Mouse (Mus musculus): ENCODE measurements around the gene Arfgap2.

Arfgap2 gene

GRCm38 (mm10) chr2:91259493-91259892 lies 5.3 kb upstream of the Arfgap2 start:
- in situ Hi-C loops (cut with MboI, MseI) = no loop called here

GRCm38 (mm10) chr2:91263692-91264660 lies 798 bp upstream of the Arfgap2 start:
- in situ Hi-C loops (cut with MboI, MseI) = no loop called here

GRCm38 (mm10) chr2:91268042-91268441 lies 3.3 kb downstream of the Arfgap2 start:
- in situ Hi-C loops (cut with MboI, MseI) = no loop called here

- in situ Hi-C loops (cut with MboI, MseI) = no loop called here
These were observed 3.9 kb downstream of the Arfgap2 start for GRCm38 (mm10) chr2:91268706-91269105.

- in situ Hi-C loops (cut with MboI, MseI) = no loop called here
These were observed 4.9 kb downstream of the Arfgap2 start for GRCm38 (mm10) chr2:91269687-91270133.

- in situ Hi-C loops (cut with MboI, MseI) = no loop called here
These were observed 14.1 kb downstream of the Arfgap2 start for GRCm38 (mm10) chr2:91278749-91279371.

GRCm38 (mm10) chr2:91279372-91279755 lies 14.6 kb downstream of the Arfgap2 start:
- in situ Hi-C loops (cut with MboI, MseI) = no loop called here

- in situ Hi-C loops (cut with MboI, MseI) = no loop called here
These were observed 16.6 kb downstream of the Arfgap2 start for GRCm38 (mm10) chr2:91281366-91281765.

GRCm38 (mm10) chr2:91283972-91284371 lies 19.2 kb downstream of the Arfgap2 start:
- in situ Hi-C loops (cut with MboI, MseI) = no loop called here

GRCm38 (mm10) chr2:91284375-91285199 lies 19.8 kb downstream of the Arfgap2 start:
- in situ Hi-C loops (cut with MboI, MseI) = no loop called here

GRCm38 (mm10) chr2:91285885-91286505 lies 21.2 kb downstream of the Arfgap2 start:
- in situ Hi-C loops (cut with MboI, MseI) = no loop called here

- in situ Hi-C loops (cut with MboI, MseI) = no loop called here
These were observed 22.8 kb downstream of the Arfgap2 start for GRCm38 (mm10) chr2:91287563-91287962.

- in situ Hi-C loops (cut with MboI, MseI) = loop anchor here (5.0 kb wide), 1 partner anchor 201 kb away; no protein-coding TSS in a partner anchor
These were observed 26.6 kb downstream of the Arfgap2 start for GRCm38 (mm10) chr2:91291197-91292007.

GRCm38 (mm10) chr2:91294226-91294625 lies 29.5 kb downstream of the Arfgap2 start:
- in situ Hi-C loops (cut with MboI, MseI) = loop anchor here (5.0 kb wide), 1 partner anchor 198 kb away; no protein-coding TSS in a partner anchor

- in situ Hi-C loops (cut with MboI, MseI) = no loop called here
These were observed 31.1 kb downstream of the Arfgap2 start for GRCm38 (mm10) chr2:91295895-91296294.

GRCm38 (mm10) chr2:91299156-91299555 lies 34.4 kb downstream of the Arfgap2 start:
- in situ Hi-C loops (cut with MboI, MseI) = no loop called here

- in situ Hi-C loops (cut with MboI, MseI) = no loop called here
These were observed 36.0 kb downstream of the Arfgap2 start for GRCm38 (mm10) chr2:91300784-91301183.

- in situ Hi-C loops (cut with MboI, MseI) = no loop called here
These were observed 37.1 kb downstream of the Arfgap2 start for GRCm38 (mm10) chr2:91301836-91302235.

- in situ Hi-C loops (cut with MboI, MseI) = no loop called here
These were observed 38.1 kb downstream of the Arfgap2 start for GRCm38 (mm10) chr2:91302845-91303244.

GRCm38 (mm10) chr2:91305926-91306325 lies 41.2 kb downstream of the Arfgap2 start:
- in situ Hi-C loops (cut with MboI, MseI) = no loop called here
